10 mouse cellular contexts compared by ENCODE assay signal in the genomic region with DNA sequence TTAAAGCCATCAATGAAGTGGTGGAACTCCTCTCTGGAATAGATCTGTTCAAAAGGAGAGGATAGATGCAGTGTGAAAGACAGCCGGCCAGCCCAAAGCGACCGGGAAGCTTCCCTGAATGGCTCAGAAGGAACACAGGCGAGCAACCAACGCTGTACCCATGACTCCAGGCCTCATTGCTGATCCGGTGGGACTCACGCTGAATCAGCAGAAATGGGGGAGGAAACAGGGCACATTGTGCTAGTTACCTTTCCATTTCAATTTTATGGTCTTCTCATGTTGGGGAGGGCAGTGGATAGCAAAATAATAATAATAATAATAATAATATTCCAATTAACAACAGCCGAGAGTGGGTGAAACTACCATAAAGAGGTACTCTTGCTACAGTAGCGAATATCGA.
"Had no signal": no experiment of that assay in that cellular context is flagged by ENCODE, and none has a peak within 500 bp of the region (broad histone marks: within the 10 kb centered on the region; RNA-seq: fewer than 3 reads in every experiment).

No protein-coding gene starts in this region.

- H3K4me1 ChIP-seq: midbrain, embryonic 15.5 days; neural tube, embryonic 12.5 days had no signal

- H3K27me3 ChIP-seq: limb, embryonic 12.5 days; megakaryocyte, embryonic 14.5 days; midbrain, embryonic 15.5 days; neural tube, embryonic 12.5 days had no signal

- H3K9ac ChIP-seq: kidney, embryonic 15.5 days; limb, embryonic 12.5 days; liver, embryonic 14.5 days; midbrain, embryonic 15.5 days; neural tube, embryonic 12.5 days had no signal

- H3K9me3 ChIP-seq: kidney, embryonic 15.5 days; limb, embryonic 12.5 days; megakaryocyte, embryonic 14.5 days; midbrain, embryonic 15.5 days; neural tube, embryonic 12.5 days had no signal

- H3K4me2 ChIP-seq: kidney, embryonic 15.5 days; limb, embryonic 12.5 days; midbrain, embryonic 11.5 days; midbrain, embryonic 15.5 days; neural tube, embryonic 12.5 days had no signal

- H3K4me3 ChIP-seq: kidney, embryonic 15.5 days; limb, embryonic 12.5 days; megakaryocyte, embryonic 14.5 days; midbrain, embryonic 15.5 days; neural tube, embryonic 12.5 days had no signal

- H3K27ac ChIP-seq: kidney, embryonic 15.5 days; limb, embryonic 12.5 days; liver, embryonic 14.5 days; midbrain, embryonic 15.5 days; neural tube, embryonic 12.5 days had no signal

- DNase-seq: layer of hippocampus, adult 9-11 months; lung, adult 2 months; spleen, adult 18-20 months had no signal

- ATAC-seq: midbrain, embryonic 15.5 days had no signal

- H3K36me3 ChIP-seq: kidney, embryonic 15.5 days; limb, embryonic 12.5 days; midbrain, embryonic 15.5 days; neural tube, embryonic 12.5 days had no signal
